Mouse (Mus musculus): ENCODE measurements around the gene Spns1.
"Not testable (repeated sequence)": the region's sequence is repeated elsewhere in the genome, so short reads cannot be mapped to it uniquely, and the experiment has no call there.

The Spns1 gene

GRCm38 (mm10) chr7:126332691-126333090 lies 44.6 kb downstream of the Spns1 start:
- no peak for DNase-seq

GRCm38 (mm10) chr7:126330693-126331092 lies 46.6 kb downstream of the Spns1 start:
- no peak for DNase-seq

- DNase-seq: no peak
These were observed 47.2 kb downstream of the Spns1 start for GRCm38 (mm10) chr7:126329907-126330645.

GRCm38 (mm10) chr7:126328848-126329247 lies 48.4 kb downstream of the Spns1 start:
- not testable (repeated sequence) for DNase-seq

- DNase-seq: not testable (repeated sequence)
These were observed 51.5 kb downstream of the Spns1 start for GRCm38 (mm10) chr7:126325576-126326273.

GRCm38 (mm10) chr7:126324791-126325190 lies 52.5 kb downstream of the Spns1 start:
- no peak for DNase-seq

GRCm38 (mm10) chr7:126323729-126324128 lies 53.5 kb downstream of the Spns1 start:
- peak; percentile 61 to 85 for DNase-seq
